Mouse (Mus musculus): ENCODE results near the gene Ccdc127.

GRCm38 (mm10) chr13:74363176-74363858, 13.2 kb downstream of the Ccdc127 start:
- TF ChIP-seq CTCF (IDR thresholded peaks at IDR 0.05; ENCODE audit: insufficient read depth, low read length) (no peak), POLR2A (IDR thresholded peaks at IDR 0.05; ENCODE audit: borderline replicate concordance, extremely low read depth, low read depth, low read length) (no peak)

Measured in lung, adult 2 months (tissue).